In the genomic region with DNA sequence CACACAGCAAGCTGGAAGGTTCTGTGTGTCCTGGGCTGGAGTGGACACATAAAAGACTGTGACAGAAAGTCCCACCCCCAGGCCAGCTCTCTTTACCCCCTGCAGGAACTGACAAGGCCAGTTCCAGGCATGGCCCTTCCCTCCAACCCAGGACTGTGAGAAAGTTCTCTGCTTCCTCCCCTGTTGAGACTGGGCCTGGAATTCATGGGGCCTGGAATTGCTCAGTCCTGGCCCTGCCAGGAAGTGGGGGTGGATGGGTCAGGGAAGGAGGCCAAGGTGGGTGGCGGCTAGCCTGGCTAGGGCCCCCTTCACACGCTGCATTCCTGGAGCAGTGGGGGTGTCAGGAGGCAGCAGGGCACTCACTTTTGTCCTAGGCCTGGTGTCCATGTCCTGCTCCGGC, we compare ENCODE assay signal across 9 mouse cellular contexts. TPM values are rescaled to one million over a fixed set of nuclear protein-coding genes. Genes with fewer than 3 reads are reported as not detected.
A peak's percentile ranks its signal among the peaks of the same experiment; 100 is the strongest.
DNase-seq lines count a peak whose midpoint lies in the region; TF ChIP-seq lines count a peak whose summit lies in the region.
"Had no signal": no experiment of that assay in that cellular context is flagged by ENCODE, and none has a peak within 500 bp of the region (broad histone marks: within the 10 kb centered on the region; RNA-seq: fewer than 3 reads in every experiment).

No protein-coding gene starts in this region.

- TF ChIP-seq CTCF in layer of hippocampus, adult 2 months (conservative IDR thresholded peaks at IDR 0.05) = no peak
- no peak for TF ChIP-seq CTCF in embryonic fibroblast, embryonic 13.5 days (IDR thresholded peaks at IDR 0.05; ENCODE audit: borderline replicate concordance, insufficient read depth, low read length)

- intact Hi-C loops in heart, postnatal 10 days (cut with DNase I) = no loop called here

- H3K4me1 ChIP-seq in embryonic fibroblast, embryonic 13.5 days (ENCODE audit: control insufficient read depth, insufficient read depth, low read length) = peaks cover 19% of the 10 kb centered on the region

- no peak for DNase-seq in layer of hippocampus, adult 2 months (ENCODE audit: low spot score in 2 of 2)
- no peak for DNase-seq in layer of hippocampus, adult 9-10 months (ENCODE audit: low spot score)
- peak; percentile 85 to 88 for DNase-seq in heart, postnatal 10 days
- peak; percentile 70 to 83 for DNase-seq in kidney, postnatal 25 days
- DNase-seq in lung, postnatal 4 days = peak; percentile 79 to 90
- DNase-seq in thymus, postnatal 14 days = no peak
- DNase-seq in T-cell, adult 2 months (ENCODE audit: low spot score) = no peak

- no peak overlapping the region for H3K4me3 ChIP-seq in layer of hippocampus, adult 2 months
- H3K4me3 ChIP-seq in embryonic fibroblast, embryonic 13.5 days (ENCODE audit: insufficient read depth, low read length) = no peak overlapping the region
- H3K4me3 ChIP-seq: erythroblast, embryonic 14.5 days had no signal

- H3K27ac ChIP-seq in layer of hippocampus, adult 2 months = peak overlapping the region; percentile 82
- H3K27ac ChIP-seq in embryonic fibroblast, embryonic 13.5 days (ENCODE audit: insufficient read depth, low read length) = peak overlapping the region; percentile 99

- no peak; the same call in 1 of the 2 replicates for TF ChIP-seq POLR2A in embryonic fibroblast, embryonic 13.5 days (IDR thresholded peaks at IDR 0.05; ENCODE audit: low read depth, low read length)

RNA-seq across cellular contexts. Expression of gene Fam129b, which starts 39.0 kb away (rescaled TPM):
- total RNA-seq in layer of hippocampus, adult 2 months (2021) = 10 to 100 TPM; 14.5 to 14.9 TPM
- 142 and 223 TPM in 2 replicates for polyA plus RNA-seq in embryonic fibroblast, embryonic 13.5 days (2011; ENCODE audit: insufficient read length, low read depth, missing spikeins)
- total RNA-seq in heart, postnatal 10 days (2021) = 10 to 100 TPM; 40.4 to 46.2 TPM

RNA-seq across cellular contexts. Expression of gene Rpl12, which starts 46.5 kb away (rescaled TPM):
- total RNA-seq in layer of hippocampus, adult 2 months (2021) = 100 to 1,000 TPM; 115 to 125 TPM
- 64.0 and 65.9 TPM in 2 replicates for polyA plus RNA-seq in embryonic fibroblast, embryonic 13.5 days (2011; ENCODE audit: insufficient read length, low read depth, missing spikeins)
- total RNA-seq in heart, postnatal 10 days (2021) = 100 to 1,000 TPM in 1 of 2 experiments, 10 to 100 TPM in 1; 94.4 to 121 TPM

RNA-seq across cellular contexts. Expression of gene Lrsam1, which starts 46.5 kb away (rescaled TPM):
- total RNA-seq in layer of hippocampus, adult 2 months (2021) = 10 to 100 TPM; 36.8 to 37.9 TPM
- polyA plus RNA-seq in embryonic fibroblast, embryonic 13.5 days (2011; ENCODE audit: insufficient read length, low read depth, missing spikeins) = 15.3 and 18.5 TPM in 2 replicates
- total RNA-seq in heart, postnatal 10 days (2021) = 10 to 100 TPM; 10.7 to 16.2 TPM

Comparison
In these comparisons a context has a peak if more than half of its experiments do, and no peak if none do; other contexts are left out.
1. DNase-seq: peak in heart, postnatal 10 days (2 of 2), kidney, postnatal 25 days (2 of 2) and lung, postnatal 4 days (2 of 2); none in layer of hippocampus, adult 2 months (0 of 2), layer of hippocampus, adult 9-10 months (single experiment), thymus, postnatal 14 days (single experiment) and T-cell, adult 2 months (single experiment).